Mouse (Mus musculus): ENCODE data around the gene Tomm7. TPM values are rescaled to one million over a fixed set of nuclear protein-coding genes. Genes with fewer than 3 reads are reported as not detected.
A peak's percentile ranks its signal among the peaks of the same experiment; 100 is the strongest.
"Not testable (repeated sequence)": the region's sequence is repeated elsewhere in the genome, so short reads cannot be mapped to it uniquely, and the experiment has no call there.

Tomm7 gene
- polyA plus RNA-seq (2012; rRNA removed) = 48.2 and 61.6 TPM in 2 replicates

DNA sequence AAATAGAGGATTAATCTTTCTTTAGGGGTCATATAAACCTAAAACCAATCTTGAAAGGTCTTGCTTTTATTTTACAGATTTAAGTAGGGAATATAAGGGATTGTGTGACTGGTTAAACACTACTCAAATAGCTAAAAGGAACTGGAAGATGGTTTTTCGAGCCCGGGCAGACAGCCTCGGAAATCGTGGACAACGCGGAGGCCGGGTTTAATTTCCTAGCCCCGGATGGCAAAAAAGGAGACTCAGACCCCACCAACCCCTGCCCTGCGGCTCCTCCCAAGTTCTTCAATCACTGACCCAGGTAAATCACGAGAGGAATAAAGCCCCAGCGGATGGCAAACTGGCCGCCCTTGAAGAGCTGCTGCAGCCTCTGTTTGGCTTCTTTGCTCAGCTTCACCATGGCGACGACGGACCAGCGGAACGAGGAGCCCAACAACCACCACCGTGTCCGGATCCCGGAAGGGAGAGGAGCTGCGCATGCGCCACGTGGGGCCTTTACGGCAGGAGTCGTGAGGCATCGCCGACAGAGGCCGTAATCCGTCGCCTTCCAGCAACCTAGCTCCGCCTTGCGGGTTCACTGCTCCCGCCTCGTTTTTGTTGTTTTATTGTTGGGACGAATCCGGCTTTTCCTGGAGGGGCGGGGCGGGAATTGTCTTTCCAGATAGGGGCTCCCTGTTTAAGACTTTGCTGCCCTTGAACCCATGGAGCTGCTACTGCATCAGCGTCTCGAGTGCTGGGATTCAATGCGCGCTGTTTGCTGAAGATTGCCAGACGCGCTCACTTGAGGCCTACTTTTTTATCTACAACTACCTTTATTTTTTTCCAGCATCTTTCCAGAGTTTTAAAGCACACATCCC lies at the start of gene Tomm7:
Gene Tomm7 (minus strand): TSS at position 488 of the 857 bp plus-strand sequence.
- DNase-seq (ENCODE audit: low read depth) = peak; percentile 68

- DNase-seq (ENCODE audit: low read depth) = no peak
Measured at GRCm38 (mm10) chr5:23893156-23893863, 49.3 kb upstream of the Tomm7 start.

DNA sequence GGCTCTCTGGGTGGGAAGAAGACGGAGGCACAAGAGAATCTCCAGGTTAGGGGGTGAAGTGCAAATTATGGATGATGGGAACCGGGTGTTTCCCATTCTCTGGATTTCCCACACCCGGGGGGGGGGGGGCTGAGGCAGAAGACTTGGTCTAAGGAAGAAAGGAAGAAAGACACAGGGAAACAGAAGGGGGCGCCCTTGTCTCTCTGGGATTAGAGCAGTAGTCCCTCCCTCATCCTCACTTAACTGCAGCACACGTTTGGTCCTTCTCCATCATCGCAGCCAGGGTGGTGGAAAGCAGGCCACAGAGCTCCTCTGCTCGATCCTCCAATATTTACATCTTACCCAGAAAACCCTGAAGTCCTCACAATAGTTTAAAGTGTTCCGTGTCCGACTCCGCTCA lies 46.8 kb upstream of the Tomm7 start:
- no peak for DNase-seq (ENCODE audit: low read depth)

- no peak for DNase-seq (ENCODE audit: low read depth)
Measured at GRCm38 (mm10) chr5:23889461-23889860, 45.5 kb upstream of the Tomm7 start.

GRCm38 (mm10) chr5:23887111-23887510 lies 43.1 kb upstream of the Tomm7 start:
- DNase-seq (ENCODE audit: low read depth) = no peak

DNA sequence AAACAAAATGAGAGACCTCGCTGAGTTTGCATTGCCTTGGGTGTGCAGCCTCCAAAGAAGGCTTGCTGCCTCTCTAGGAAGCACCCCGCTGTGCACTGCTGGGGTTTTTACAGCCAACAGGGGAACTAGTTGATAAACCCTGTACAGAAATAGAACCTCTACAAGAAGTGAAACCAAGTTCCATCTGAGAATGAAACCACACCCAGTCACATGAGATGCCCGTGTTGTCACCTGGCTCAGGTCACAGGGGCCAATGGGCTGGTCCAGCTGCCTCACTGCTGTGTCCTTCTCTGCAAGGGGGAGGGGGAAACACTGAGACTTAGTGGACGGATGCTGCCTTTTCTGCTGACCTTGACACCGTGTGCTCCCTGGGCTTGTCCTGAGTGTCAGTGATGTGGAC lies 30.5 kb upstream of the Tomm7 start:
- no peak for DNase-seq (ENCODE audit: low read depth)

DNA sequence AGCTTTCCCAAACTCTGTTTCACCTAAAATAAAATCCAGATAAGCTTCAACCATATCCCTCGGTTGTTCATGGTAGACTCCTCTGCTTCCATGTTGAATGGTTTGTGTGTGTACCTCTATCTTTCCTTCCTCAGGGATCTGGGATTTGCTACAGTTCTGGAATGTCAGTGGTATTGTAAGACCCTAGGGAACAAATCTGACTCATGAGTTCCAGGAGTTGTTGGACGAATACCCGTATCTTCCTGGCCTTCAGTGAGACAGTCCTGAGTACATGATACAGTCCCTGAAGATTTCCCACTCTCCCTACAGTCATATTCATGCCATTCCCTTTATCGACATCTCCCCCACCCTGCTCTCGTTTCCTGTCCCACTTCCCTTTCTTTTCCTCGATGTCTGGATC lies 28.6 kb upstream of the Tomm7 start:
- DNase-seq (ENCODE audit: low read depth) = no peak

- not testable (repeated sequence) for DNase-seq (ENCODE audit: low read depth)
Measured at GRCm38 (mm10) chr5:23871323-23871722, 27.4 kb upstream of the Tomm7 start.

DNA sequence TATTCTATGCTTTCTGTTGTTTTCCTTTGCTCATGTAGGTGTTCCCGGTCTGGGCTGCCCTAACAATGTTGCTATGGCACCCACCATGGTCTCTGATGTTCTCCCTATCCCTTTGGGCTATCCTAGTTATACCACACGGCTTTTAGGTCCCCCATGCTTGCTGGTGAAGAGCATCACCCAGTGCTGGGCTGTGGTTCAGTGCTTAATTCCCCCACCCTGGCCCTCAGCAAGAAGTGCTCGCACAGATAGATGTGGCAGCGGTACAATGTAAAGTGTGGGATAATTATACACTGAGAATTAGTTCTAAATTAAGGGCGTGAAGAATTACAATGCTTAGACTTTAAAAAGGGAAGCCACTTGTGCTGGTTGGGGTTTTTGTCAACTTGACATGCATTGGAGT lies 22.0 kb upstream of the Tomm7 start:
- no peak for DNase-seq (ENCODE audit: low read depth)

DNA sequence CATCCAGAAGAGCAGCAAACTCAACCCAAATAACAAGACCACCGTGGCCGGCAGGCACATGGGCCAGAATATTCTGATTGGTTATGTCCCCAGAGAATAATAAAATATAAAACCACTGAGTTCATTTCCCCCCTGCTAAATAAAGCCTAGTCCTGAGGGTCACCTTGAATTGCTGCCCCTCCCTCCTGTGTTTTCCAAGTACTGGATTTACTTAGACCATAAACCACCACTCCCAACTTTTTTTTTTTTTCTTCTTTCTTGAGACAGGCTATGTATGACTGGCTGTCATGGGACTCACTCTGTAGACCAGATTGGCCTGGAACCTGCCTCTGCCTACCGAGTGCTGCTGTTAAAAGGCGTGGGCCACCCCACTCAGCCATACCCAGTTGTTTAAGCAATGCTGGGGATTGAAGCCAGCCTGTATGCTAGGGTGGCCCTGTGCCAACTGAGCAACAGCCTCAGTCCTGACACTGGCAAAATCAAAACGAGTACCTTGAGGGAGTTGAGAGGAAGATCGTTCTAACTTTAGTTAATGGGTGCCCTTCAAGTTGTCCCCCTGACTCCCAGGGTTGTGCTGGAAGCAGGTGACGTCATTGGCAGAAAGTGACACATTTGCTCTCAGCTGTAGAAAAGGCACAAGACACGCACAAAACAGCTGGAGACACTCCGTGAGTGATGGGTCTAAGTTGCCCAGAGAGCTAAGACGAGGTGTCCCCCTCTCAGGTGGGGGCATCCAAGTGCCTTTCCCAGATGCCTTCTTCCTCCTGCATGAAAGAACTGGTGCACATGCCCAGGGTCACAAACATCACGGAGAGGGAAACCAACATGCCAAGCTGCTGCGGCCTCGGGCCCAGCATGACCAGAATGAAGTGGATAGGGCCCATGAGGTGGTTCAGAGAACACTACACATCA lies 20.3 kb upstream of the Tomm7 start:
- no peak for DNase-seq (ENCODE audit: low read depth)

DNA sequence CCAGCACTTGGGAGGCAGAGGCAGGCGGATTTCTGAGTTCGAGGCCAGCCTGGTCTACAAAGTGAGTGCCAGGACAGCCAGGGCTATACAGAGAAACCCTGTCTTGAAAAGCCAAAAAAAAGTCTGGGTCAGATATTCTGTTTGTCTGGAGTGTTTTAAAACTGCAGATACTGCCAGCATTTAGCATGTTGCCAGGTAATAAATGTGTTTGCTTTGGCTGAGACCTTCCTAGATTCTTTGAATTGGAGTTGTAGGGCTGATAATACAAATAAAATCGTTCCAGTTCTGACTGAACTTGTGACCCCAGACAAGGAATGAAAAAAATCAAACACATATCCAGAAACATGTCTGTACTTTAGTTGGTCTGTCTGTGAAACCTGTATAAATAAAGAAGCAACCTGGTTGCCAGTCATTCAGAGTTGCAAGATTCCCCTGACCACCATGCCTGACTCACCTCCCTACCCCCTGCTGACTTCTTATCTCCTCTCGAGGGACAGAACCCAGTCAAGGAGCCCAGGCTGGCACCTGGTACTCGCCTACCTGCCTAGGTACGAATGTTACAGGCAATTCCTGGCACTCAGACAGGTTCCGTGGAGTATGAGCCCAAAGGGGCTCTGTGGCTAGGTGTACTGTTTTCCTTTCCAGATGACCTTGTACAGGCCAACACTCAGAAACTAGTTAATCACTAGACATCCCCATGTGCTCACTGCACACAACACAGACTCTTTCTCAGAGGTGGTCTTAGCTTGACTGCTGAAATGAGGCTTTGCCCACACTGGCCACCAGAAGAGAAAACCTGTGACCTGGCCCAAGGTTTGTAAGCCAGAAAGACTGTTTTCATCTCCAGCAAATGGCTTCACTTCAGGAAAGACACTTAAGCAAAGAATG lies 19.4 kb upstream of the Tomm7 start:
- no peak for DNase-seq (ENCODE audit: low read depth)

- no peak for DNase-seq (ENCODE audit: low read depth)
Measured at GRCm38 (mm10) chr5:23862291-23862690, 18.3 kb upstream of the Tomm7 start.

GRCm38 (mm10) chr5:23861721-23862120 lies 17.8 kb upstream of the Tomm7 start:
- DNase-seq (ENCODE audit: low read depth) = no peak

DNA sequence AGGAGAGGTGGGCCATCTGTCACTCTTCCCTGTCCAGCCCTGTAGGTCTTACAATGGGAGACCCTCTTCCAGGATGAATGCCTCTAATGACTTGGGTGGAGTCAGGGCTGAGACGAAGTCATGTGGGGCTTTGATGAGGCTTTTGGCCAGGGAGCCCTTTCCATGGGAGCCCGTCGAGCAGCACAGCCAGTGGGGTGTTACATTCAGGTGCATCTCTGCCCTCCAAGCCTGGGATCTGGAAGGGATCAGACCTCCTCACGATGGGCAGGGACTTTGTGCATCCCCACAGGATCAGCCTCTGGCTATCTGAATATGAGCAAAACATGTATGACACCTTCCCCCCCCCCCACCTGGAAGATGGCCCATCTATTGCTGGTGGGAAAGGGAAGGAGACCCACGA lies 15.9 kb upstream of the Tomm7 start:
- DNase-seq (ENCODE audit: low read depth) = no peak

- no peak for DNase-seq (ENCODE audit: low read depth)
Measured at GRCm38 (mm10) chr5:23859087-23859718, 15.2 kb upstream of the Tomm7 start.

DNA sequence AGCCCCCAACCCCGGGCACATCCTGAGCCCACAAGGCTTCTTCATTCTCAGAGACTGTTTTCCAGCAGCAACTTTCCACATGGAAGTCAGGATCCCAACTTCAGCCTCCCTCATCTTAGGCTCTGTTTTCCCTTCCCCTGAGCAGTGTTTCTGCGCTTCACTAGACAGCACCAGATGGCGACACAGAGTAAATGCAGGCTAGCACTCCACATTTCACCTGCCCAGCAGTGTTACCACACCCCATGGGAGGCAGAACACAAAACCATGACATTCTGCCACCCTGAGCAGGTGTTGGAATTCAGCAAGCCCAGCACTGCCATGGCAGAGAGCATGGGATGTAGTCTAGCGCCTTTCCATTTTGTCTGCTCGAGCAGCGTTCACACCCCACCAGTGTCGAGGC lies 14.7 kb upstream of the Tomm7 start:
- no peak for DNase-seq (ENCODE audit: low read depth)

GRCm38 (mm10) chr5:23858001-23858400 lies 14.0 kb upstream of the Tomm7 start:
- no peak for DNase-seq (ENCODE audit: low read depth)

DNA sequence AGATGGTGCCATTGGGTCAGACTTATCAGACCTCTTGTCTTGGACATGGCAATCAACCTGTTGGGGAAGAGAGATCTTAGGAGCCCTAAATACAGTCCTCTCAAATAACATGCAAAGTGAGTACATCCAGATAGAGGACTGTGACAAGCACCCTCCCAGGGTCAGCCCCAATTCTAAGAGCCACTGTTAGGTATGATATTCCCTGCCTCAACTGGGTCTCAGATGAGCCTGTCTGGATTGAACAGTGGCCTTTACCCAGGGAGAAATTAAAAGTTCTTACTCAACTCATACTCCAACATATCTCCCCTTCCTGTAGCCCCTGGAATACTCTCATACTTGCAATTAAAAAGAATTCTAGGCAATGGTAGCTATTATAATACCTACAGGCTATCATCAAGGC lies 13.2 kb upstream of the Tomm7 start:
- no peak for DNase-seq (ENCODE audit: low read depth)

DNA sequence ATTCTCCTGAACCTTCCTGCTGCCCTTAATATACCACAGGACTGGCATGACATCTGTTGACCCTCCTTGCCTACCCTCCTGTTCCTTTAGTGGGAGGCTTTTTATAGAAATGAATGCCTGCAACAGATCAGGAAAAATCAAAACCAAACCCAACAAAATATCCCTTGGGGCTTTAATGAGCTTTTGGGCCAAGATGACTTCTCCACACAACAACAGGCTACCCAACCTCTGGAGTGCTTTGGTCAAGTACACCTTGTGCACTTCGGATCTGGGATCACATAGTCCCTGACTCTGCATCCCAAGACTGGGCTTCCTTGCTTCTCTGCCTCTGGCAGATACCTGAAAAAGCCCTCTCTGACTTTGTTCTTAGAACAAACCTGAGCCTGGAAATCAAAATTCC lies 12.2 kb upstream of the Tomm7 start:
- no peak for DNase-seq (ENCODE audit: low read depth)

GRCm38 (mm10) chr5:23855484-23855883 lies 11.5 kb upstream of the Tomm7 start:
- no peak for DNase-seq (ENCODE audit: low read depth)

DNA sequence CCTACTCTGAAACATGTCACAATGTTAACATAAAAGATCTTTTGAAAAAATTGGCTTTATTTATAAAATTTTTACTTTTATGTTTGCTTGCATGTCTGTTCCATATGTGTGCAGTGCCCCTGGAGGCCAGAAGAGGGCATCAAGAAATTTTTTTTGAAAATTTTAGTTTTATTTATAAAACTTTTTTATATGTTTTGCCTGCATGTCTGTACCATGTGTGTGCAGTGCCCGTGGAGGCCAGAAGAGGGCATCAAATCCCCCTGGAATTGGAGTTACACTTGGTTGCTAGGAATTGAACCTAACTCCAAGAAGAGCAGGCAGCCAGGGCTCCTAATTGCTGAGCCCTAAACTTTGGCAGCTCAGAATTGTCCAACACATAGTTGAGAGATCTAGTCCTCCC lies 9.0 kb upstream of the Tomm7 start:
- not testable (repeated sequence) for DNase-seq (ENCODE audit: low read depth)
